Mouse (Mus musculus): ENCODE measurements at regions not wholly inside any gene's neighbourhood (a gene's known extent, or its start where the extent isn't known, plus 50 kb on each side); places are given as distances from the start of the nearest gene placed in this dataset.

GRCm38 (mm10) chrX:166931048-166931447 lies 278.1 kb downstream of the Tmsb4x start:
- TF ChIP-seq POLR2A (IDR thresholded peaks at IDR 0.05; ENCODE audit: insufficient read depth, low read depth, low read length) (no peak), CTCF (IDR thresholded peaks at IDR 0.05; ENCODE audit: insufficient read depth, low read depth, low read length) (no peak)
